Mouse (Mus musculus): ENCODE results near the gene Med12.
A peak's percentile ranks its signal among the peaks of the same experiment; 100 is the strongest.

GRCm38 (mm10) chrX:101332375-101333211 is 58.8 kb downstream of the Med12 start:
- peak; percentile 84 for TF ChIP-seq POLR2A (IDR thresholded peaks at IDR 0.05; ENCODE audit: insufficient read depth, low read depth, low read length)
- TF ChIP-seq CTCF (IDR thresholded peaks at IDR 0.05): no peak

Data from heart, adult 2 months (tissue).